Mouse (Mus musculus): ENCODE measurements around the gene Rbms3.

Gene Rbms3

DNA sequence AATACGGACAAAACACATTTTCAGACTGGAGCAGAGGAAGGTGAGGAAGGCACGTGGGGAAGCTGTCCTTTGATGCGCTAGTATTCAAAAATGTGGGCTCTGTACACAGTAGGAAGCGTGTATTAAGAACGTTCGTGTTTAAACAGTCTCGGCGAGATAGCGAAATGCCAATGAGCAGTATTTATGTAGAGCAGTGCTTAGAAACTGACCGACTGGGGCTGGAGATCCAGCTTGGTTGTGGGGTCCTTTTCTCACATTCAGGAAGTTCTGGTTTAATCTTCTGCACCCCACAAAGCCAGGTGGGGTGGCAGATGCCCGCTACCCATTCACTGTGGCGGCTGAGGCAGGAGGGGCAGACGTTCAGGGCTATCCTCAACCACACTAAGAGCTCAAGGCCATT lies 153.0 kb downstream of the Rbms3 start:
- DNase-seq, result no peak

- no peak for DNase-seq
Observed at GRCm38 (mm10) chr9:117452816-117453215, 176.9 kb downstream of the Rbms3 start.

- DNase-seq, result peak; percentile 51
Observed at GRCm38 (mm10) chr9:117442611-117443010, 187.1 kb downstream of the Rbms3 start.

GRCm38 (mm10) chr9:117435856-117436255 lies 193.9 kb downstream of the Rbms3 start:
- DNase-seq, result no peak

DNA sequence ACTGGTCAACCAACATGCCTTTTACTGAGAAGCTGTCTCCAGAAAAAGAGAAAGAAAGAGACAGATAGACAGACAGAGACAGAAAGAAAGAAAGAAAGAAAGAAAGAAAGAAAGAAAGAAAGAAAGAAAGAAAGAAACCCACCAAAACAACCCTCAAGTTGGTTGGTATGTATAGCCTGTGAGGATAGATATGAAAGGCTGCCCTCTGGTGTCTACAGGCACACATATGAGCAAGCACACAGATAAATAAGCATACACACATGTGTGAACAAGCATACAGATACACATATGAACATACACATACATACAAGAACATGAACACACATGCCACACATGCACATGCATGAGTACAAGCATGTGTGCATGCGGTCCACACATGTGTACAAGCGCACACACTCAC lies 199.0 kb downstream of the Rbms3 start:
- no peak for DNase-seq

DNA sequence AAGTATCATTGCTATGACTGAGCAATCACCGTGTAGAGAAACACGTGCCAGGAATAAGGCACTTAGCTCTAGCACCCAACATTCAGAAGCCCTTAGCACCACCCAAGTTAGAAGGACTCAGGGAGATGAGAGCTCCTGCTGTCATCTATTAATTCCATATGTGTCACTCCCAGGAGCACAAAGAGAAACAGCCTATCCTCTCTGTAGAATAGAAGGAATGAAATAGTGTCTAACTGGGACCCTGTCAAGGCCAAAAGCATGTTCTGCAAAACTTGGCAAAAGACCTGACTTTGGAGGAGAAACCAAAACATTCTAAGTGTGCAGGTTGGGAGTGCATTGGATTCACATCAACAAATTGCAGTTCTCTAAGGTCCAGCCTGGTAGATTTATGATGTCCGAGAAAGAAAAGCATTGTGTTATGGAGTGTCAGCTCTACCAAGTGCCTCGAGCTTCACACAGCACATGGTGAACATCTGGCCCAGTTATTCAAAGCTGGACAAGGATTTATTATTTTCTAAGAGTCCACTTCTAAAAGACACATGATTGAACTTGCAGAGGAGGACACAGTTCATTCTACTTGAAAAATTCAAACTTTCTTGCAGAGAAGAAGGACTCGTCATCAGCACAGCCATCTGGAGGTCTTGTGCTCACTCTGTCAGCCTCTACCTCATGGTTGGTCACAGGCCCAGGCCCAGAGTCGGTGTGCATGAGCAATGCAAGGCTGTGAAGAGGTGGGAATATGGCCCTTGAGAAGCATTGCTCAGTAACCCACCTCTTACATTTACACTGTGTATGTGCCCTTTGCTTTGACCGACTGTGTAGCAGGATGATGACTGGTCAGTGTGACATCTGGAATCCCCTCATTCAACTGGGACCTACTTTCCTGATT lies 200.3 kb downstream of the Rbms3 start:
- DNase-seq, result peak; percentile 17

GRCm38 (mm10) chr9:117423259-117423658 lies 206.5 kb downstream of the Rbms3 start:
- DNase-seq, result no peak

GRCm38 (mm10) chr9:117419874-117420485 lies 209.7 kb downstream of the Rbms3 start:
- DNase-seq, result no peak

GRCm38 (mm10) chr9:117413181-117413580 lies 216.5 kb downstream of the Rbms3 start:
- peak; percentile 33 for DNase-seq

DNA sequence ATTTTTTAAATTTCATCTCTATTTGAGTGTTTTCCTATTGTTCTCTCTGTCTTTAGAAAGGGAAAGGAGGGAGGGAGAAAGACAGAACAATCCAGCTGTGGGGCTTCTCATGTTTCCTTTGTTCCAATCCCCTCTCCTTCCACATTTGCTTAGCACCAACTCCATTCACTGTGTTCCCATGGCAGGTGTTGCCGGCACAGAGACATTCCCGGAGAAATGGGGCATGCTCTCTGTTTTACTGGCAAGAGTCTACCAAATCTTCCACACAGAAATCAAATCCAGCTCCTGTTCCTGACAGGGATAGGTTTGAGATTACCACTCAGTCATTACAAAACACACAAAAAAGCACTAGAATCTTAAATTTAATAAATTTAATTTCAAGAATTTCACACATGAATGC lies 217.1 kb downstream of the Rbms3 start:
- DNase-seq, result no peak

- no peak for DNase-seq
Observed at GRCm38 (mm10) chr9:117404621-117405020, 225.1 kb downstream of the Rbms3 start.

DNA sequence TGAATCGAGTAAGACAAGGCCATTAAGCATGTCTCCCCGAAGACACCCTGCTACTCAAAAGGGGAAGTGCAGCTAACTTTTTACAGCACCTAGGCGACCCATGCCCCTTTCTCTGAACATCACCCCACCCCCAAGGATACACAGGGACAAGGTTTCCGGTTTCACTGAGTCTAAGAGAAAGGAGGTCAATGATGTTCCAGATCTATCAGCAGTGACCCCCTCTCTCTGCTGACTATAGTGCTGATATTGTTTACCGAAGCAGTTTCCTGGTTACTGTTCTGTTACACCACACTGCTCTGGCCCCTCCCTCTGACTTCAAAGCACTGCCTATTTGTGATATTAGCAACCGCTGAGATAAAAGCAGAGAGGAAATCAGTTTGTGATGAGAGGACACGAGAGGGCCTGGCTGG lies 229.4 kb downstream of the Rbms3 start:
- peak; percentile 34 for DNase-seq

DNA sequence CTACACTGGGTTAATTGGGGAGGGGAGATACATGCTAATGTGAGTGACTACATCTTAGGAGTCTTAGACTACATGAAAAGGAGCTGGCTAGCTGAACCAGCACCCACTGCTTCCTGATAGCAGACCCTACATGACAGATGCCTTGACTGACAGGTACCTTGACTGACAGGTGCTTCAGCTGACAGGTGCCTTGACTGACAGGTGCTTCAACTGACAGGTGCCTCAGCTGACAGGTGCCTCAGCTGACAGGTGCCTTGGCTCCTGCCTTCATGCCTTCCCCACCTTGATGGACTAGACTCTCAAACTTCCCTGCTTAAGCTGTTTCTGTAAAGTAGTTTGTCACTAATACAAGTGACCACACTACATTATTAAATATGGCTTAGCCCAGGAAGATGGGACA lies 232.6 kb downstream of the Rbms3 start:
- DNase-seq, result no peak

- no peak for DNase-seq
Observed at GRCm38 (mm10) chr9:117396586-117396985, 233.1 kb downstream of the Rbms3 start.

DNA sequence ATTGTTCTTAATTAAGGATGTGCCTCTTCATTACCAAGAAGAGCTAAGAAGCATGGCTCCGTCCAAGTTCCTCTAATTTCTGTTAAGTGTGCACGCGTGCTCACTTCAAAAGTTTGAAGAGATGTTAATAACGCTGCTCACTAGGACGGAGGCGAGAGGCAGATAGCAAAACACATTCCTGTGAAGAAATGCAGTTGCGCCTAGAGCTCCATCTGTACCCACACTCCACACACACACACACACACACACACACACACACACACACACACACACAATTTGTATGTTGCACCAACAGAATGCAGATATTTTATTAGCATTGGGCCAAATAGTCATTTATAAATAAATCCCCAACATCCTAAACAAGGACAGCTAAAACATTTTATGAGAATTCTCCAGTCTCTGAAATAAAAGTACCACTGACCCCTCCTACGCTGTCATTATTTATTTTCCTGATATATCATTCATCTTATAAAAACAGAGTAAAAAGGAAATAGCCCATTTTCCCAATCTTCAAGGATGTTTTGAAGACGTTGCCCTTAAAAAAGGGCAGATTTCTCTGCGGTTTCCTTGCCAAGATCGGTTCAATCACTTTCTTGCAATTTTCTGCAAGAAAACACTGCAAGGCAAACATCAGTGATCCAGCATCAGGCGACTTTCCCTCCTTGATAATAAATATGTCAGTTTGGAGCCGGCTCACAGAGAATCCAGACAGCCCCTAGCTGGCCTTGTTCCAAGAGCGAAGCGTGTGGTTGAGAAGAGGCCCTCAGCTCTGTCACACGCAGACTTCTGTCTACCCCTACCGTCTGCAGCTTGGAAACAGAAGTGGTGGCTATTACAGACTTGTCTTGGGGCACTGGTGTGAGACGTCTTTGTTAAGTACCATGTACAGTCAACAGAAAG lies 235.8 kb downstream of the Rbms3 start:
- DNase-seq, result peak; percentile 63

- no peak for DNase-seq
Observed at GRCm38 (mm10) chr9:117388024-117388423, 241.7 kb downstream of the Rbms3 start.

- DNase-seq, result no peak
Observed at GRCm38 (mm10) chr9:117380876-117381275, 248.8 kb downstream of the Rbms3 start.

GRCm38 (mm10) chr9:117380076-117380475 lies 249.6 kb downstream of the Rbms3 start:
- DNase-seq, result peak; percentile 69

- DNase-seq, result peak; percentile 54
Observed at GRCm38 (mm10) chr9:117379448-117379983, 250.2 kb downstream of the Rbms3 start.

- DNase-seq, result no peak
Observed at GRCm38 (mm10) chr9:117378131-117378890, 251.4 kb downstream of the Rbms3 start.

- DNase-seq, result no peak
Observed at GRCm38 (mm10) chr9:117375776-117376175, 253.9 kb downstream of the Rbms3 start.

- peak; percentile 59 for DNase-seq
Observed at GRCm38 (mm10) chr9:117373164-117373741, 256.5 kb downstream of the Rbms3 start.
